Mouse (Mus musculus): Measurements from ENCODE around the gene Lysmd4. TPM values are rescaled to one million over a fixed set of nuclear protein-coding genes. Genes with fewer than 3 reads are reported as not detected.

The Lysmd4 gene
- polyA plus RNA-seq, 1 experiment from 2014 or later: 12.5 TPM

Other genes with a start within 250 kb of the Lysmd4 start
- 25.1 and 30.7 TPM in 2 replicates for gene Mef2a, start 150.3 kb downstream of the Lysmd4 start, polyA plus RNA-seq (2015; fragmentation: Nextera tagmentation; extraction: Ambion mirVana)

Measured in intestine, embryonic 15.5 days (tissue).